Mouse (Mus musculus): ENCODE data around the gene Mis18a. TPM values are rescaled to one million over a fixed set of nuclear protein-coding genes. Genes with fewer than 3 reads are reported as not detected.

Gene Mis18a
- polyA plus RNA-seq, 1 experiment from 2014 or later = 25.8 TPM

- ATAC-seq (ENCODE audit: low FRiP score) = no peak
- H3K36me3 ChIP-seq (replicated peaks; ENCODE audit: control insufficient read depth, insufficient read depth) = no peaks in the 10 kb centered on the region
These were observed 33.6 kb downstream of the Mis18a start for GRCm38 (mm10) chr16:90693625-90694024.

DNA sequence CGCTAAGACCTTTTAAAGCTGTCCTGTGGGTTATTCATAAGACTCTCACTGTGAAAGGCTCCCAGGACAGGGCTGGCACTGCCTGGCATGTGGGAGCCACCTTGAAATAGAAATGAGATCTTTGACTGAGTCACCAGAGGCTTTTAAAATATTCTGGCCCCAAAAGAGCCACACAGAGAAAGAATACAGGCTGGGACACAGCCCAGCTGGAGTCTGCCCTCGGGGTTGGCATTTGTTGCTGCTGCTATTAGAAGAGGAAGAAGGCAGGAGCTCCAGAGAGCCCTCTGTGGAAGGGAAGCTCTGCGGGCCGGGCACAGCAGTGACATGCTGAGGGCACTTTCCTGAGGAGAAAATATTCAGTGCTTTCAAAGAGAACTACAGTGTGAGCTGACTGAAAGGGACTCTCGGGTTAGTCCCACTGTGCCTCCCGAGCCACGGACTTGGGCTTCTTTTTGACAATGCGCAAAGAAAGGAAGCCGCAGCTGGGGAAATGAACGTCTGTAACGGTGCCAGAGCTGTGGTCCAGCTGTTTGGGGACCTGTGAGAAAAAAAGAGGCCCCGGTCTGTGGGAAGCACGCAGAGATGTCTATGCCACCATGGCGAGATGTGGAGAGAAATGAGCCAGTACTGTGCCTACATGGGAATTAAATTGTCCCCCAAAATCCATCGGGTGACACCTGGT, 34.4 kb downstream of the Mis18a start:
- ATAC-seq (ENCODE audit: low FRiP score) (peak; percentile 64; the same call in 1 of the 2 replicates), DNase-seq (ENCODE audit: low spot score) (no peak)
- Histone ChIP-seq H3K27me3 (ENCODE audit: control insufficient read depth, insufficient read depth, low read length) (no peaks in the 10 kb centered on the region), H3K4me1 (replicated peaks; ENCODE audit: control insufficient read depth, insufficient read depth, low read length) (0 out of 2 replicates have a peak, but pooled peaks cover 3% of the 10 kb centered on the region), H3K27ac (no peak overlapping the region), H3K4me3 (replicated peaks; ENCODE audit: low read length) (no peak overlapping the region), H3K4me2 (replicated peaks) (no peak overlapping the region), H3K9me3 (ENCODE audit: control insufficient read depth, low read length) (no peaks in the 10 kb centered on the region), H3K36me3 (replicated peaks; ENCODE audit: control insufficient read depth, insufficient read depth) (no peaks in the 10 kb centered on the region), H3K9ac (no peak overlapping the region)
- WGBS = 55% methylated on average over 15 of the region's 15 CpGs

More at GRCm38 (mm10) chr16:90693625-90694024, 33.6 kb downstream of the Mis18a start:
- Histone ChIP-seq H3K4me2 (replicated peaks) (no peak overlapping the region), H3K9ac (no peak overlapping the region), H3K4me1 (replicated peaks; ENCODE audit: control insufficient read depth, insufficient read depth, low read length) (0 out of 2 replicates have a peak, but pooled peaks cover 3% of the 10 kb centered on the region), H3K4me3 (replicated peaks; ENCODE audit: low read length) (no peak overlapping the region), H3K9me3 (ENCODE audit: control insufficient read depth, low read length) (no peaks in the 10 kb centered on the region), H3K27ac (no peak overlapping the region), H3K27me3 (ENCODE audit: control insufficient read depth, insufficient read depth, low read length) (no peaks in the 10 kb centered on the region)
- WGBS = 94% methylated on average over 5 of the region's 5 CpGs
- DNase-seq (ENCODE audit: low spot score) = no peak

GRCm38 (mm10) chr16:90687687-90688263, 39.4 kb downstream of the Mis18a start:
- Histone ChIP-seq H3K36me3 (replicated peaks; ENCODE audit: control insufficient read depth, insufficient read depth) (no peaks in the 10 kb centered on the region), H3K9me3 (ENCODE audit: control insufficient read depth, low read length) (no peaks in the 10 kb centered on the region), H3K4me1 (replicated peaks; ENCODE audit: control insufficient read depth, insufficient read depth, low read length) (0 out of 2 replicates have a peak, but pooled peaks cover 4% of the 10 kb centered on the region), H3K4me2 (replicated peaks) (no peak overlapping the region), H3K27me3 (ENCODE audit: control insufficient read depth, insufficient read depth, low read length) (no peaks in the 10 kb centered on the region), H3K27ac (no peak overlapping the region), H3K4me3 (replicated peaks; ENCODE audit: low read length) (no peak overlapping the region), H3K9ac (no peak overlapping the region)
- 72% methylated on average over 12 of the region's 12 CpGs for WGBS
- no peak for ATAC-seq (ENCODE audit: low FRiP score)
- DNase-seq (ENCODE audit: low spot score) = no peak

DNA sequence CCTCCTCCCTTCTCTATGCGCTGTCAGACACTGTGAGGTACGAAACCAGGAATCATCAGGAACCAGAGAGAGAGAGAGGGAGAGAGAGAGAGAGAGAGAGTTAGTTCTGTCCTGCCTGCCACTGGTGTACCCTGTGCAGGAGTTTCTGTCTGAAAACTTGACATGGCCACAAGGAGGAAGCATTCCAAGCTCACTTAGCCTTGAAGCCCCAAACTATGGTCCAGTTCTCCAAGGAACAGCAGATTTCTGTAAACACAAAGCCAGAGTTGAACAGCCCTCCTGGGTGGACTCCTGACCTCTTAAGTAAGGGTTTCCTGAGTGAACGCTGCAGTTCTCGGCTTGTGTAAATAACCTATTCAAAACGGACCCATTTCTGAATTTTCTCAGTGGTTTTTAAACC, 40.2 kb downstream of the Mis18a start:
- no peak for ATAC-seq (ENCODE audit: low FRiP score)
- Histone ChIP-seq H3K9ac (no peak overlapping the region), H3K27me3 (ENCODE audit: control insufficient read depth, insufficient read depth, low read length) (no peaks in the 10 kb centered on the region), H3K4me2 (replicated peaks) (no peak overlapping the region), H3K36me3 (replicated peaks; ENCODE audit: control insufficient read depth, insufficient read depth) (no peaks in the 10 kb centered on the region), H3K9me3 (ENCODE audit: control insufficient read depth, low read length) (no peaks in the 10 kb centered on the region), H3K27ac (no peak overlapping the region), H3K4me1 (replicated peaks; ENCODE audit: control insufficient read depth, insufficient read depth, low read length) (0 out of 2 replicates have a peak, but pooled peaks cover 4% of the 10 kb centered on the region), H3K4me3 (replicated peaks; ENCODE audit: low read length) (no peak overlapping the region)
- 65% methylated on average over 5 of the region's 5 CpGs for WGBS
- DNase-seq (ENCODE audit: low spot score) = no peak

DNA sequence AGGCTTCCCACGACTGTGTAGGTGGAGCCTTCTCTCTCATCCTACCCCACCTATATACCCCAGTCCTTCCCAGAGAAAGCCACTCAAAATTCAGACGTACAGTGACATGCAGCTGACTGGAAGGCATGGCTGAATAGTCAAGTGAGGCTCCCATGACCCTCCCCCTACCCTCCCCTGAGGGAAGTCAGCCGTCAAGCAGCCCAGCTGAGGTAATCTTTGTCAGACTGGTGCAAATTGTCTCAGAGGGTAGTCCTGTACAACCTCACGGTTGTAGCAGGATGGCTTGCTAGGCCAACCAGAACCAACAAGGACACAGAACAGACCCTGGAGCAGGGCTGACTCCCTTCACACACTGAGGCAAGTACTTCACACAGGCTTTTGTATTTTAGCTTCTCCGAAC, 43.1 kb downstream of the Mis18a start:
- ATAC-seq (ENCODE audit: low FRiP score) = no peak
- no peak for DNase-seq (ENCODE audit: low spot score)
- H3K27me3 ChIP-seq (ENCODE audit: control insufficient read depth, insufficient read depth, low read length) = no peaks in the 10 kb centered on the region
- H3K9ac ChIP-seq = no peak overlapping the region
- H3K4me3 ChIP-seq (replicated peaks; ENCODE audit: low read length) = no peak overlapping the region
- H3K27ac ChIP-seq = no peak overlapping the region
- 54% methylated on average over 5 of the region's 5 CpGs for WGBS
- H3K4me2 ChIP-seq (replicated peaks) = no peak overlapping the region
- H3K4me1 ChIP-seq (replicated peaks; ENCODE audit: control insufficient read depth, insufficient read depth, low read length) = 0 out of 2 replicates have a peak, but pooled peaks cover 4% of the 10 kb centered on the region
- H3K9me3 ChIP-seq (ENCODE audit: control insufficient read depth, low read length) = no peaks in the 10 kb centered on the region
- no peaks in the 10 kb centered on the region for H3K36me3 ChIP-seq (replicated peaks; ENCODE audit: control insufficient read depth, insufficient read depth)

- H3K9me3 ChIP-seq (ENCODE audit: control insufficient read depth, low read length) = 0 out of 2 replicates have a peak, but pooled peaks cover 4% of the 10 kb centered on the region
- H3K9ac ChIP-seq = no peak overlapping the region
- DNase-seq (ENCODE audit: low spot score) (no peak), ATAC-seq (ENCODE audit: low FRiP score) (no peak)
- WGBS = 91% methylated on average over 16 of the region's 16 CpGs
- no peak overlapping the region for H3K27ac ChIP-seq
- H3K4me1 ChIP-seq (replicated peaks; ENCODE audit: control insufficient read depth, insufficient read depth, low read length) = 0 out of 2 replicates have a peak, but pooled peaks cover 4% of the 10 kb centered on the region
- H3K36me3 ChIP-seq (replicated peaks; ENCODE audit: control insufficient read depth, insufficient read depth) = no peaks in the 10 kb centered on the region
- no peaks in the 10 kb centered on the region for H3K27me3 ChIP-seq (ENCODE audit: control insufficient read depth, insufficient read depth, low read length)
- H3K4me2 ChIP-seq (replicated peaks) = no peak overlapping the region
- no peak overlapping the region for H3K4me3 ChIP-seq (replicated peaks; ENCODE audit: low read length)
These were observed 47.2 kb downstream of the Mis18a start for GRCm38 (mm10) chr16:90679984-90680383.

DNA sequence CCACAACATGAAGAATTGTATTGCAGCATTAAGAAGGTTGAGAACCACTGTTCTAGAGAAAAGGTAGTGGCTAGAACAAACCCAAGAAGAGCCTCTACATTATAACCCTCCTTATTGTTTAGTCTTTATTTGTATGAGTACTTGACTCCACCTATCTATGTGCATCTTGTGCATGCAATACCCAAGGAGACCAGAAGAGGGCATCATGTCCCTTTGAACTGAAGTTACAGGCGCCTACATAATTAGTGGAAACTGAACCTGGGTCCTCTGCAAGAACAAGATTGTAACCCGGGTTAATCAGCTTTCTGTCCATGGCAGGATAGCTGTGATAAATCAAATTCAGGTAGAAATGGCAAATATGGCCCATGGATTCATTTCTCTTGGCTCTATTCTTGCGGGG, 48.4 kb downstream of the Mis18a start:
- WGBS = 94% methylated on average over 3 of the region's 3 CpGs
- no peak overlapping the region for H3K27ac ChIP-seq
- ATAC-seq (ENCODE audit: low FRiP score) (no peak), DNase-seq (ENCODE audit: low spot score) (no peak)
- 0 out of 2 replicates have a peak, but pooled peaks cover 4% of the 10 kb centered on the region for H3K9me3 ChIP-seq (ENCODE audit: control insufficient read depth, low read length)
- no peaks in the 10 kb centered on the region for H3K4me1 ChIP-seq (replicated peaks; ENCODE audit: control insufficient read depth, insufficient read depth, low read length)
- H3K9ac ChIP-seq = no peak overlapping the region
- H3K27me3 ChIP-seq (ENCODE audit: control insufficient read depth, insufficient read depth, low read length) = no peaks in the 10 kb centered on the region
- H3K4me3 ChIP-seq (replicated peaks; ENCODE audit: low read length) = no peak overlapping the region
- no peak overlapping the region for H3K4me2 ChIP-seq (replicated peaks)
- H3K36me3 ChIP-seq (replicated peaks; ENCODE audit: control insufficient read depth, insufficient read depth) = no peaks in the 10 kb centered on the region

DNA sequence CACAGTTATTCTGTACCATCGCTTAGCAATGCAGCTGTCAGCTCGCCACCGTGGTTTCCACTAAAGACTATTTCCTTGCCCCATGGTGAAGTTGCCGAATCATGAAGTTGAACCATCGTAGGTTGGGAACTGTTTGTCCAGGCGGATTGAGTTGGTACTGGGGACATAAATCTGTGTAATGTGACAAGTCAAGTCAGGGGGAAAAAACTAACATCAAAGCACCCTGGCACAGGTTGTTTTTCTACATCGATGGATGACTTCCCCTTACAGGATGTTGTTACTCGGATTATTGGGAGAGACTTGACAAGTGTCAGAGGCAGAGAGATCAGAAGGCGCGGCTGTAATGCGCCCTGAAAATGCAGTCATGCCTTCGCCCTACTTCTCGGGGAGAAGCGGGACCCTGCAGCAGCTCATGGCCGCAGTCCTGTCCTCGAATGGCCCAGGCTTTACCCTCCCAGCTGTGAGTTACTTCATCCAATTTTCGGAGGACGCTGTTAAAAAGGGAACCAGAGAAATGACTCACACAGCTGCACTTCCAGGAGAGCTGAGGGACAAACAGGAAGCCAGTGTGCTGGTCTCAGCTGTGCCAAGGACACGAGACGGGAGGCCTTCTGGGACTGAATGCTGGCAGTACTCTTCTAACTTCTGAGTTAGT, 50.2 kb downstream of the Mis18a start:
- WGBS = 86% methylated on average over 20 of the region's 20 CpGs
- DNase-seq (ENCODE audit: low spot score) = no peak

DNA sequence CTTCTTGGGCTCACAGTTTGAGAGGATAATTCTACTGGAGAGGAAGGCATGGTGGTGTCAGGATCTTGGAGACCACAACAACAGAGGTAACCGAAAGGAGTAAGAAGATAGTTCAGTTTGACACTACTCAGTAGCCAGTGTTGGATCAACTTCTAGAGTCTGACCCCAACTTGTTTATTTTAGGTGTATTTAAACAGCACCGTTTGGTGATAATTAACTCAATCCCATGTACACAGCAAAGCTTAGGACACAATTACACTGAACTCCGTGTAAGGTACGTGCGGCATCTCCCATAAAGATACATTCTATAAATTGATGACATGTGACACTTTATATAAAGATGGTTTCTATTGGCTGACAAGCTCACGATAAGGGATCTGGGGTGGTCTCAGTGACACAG, 52.6 kb downstream of the Mis18a start:
- H3K4me2 ChIP-seq (replicated peaks) = no peak overlapping the region
- WGBS = 99% methylated on average over 6 of the region's 6 CpGs
- ATAC-seq (ENCODE audit: low FRiP score) = no peak

More for the DNA sequence above, 50.2 kb downstream of the Mis18a start:
- Histone ChIP-seq H3K4me2 (replicated peaks) (no peak overlapping the region), H3K27ac (no peak overlapping the region), H3K4me1 (replicated peaks; ENCODE audit: control insufficient read depth, insufficient read depth, low read length) (no peaks in the 10 kb centered on the region), H3K9ac (no peak overlapping the region), H3K36me3 (replicated peaks; ENCODE audit: control insufficient read depth, insufficient read depth) (no peaks in the 10 kb centered on the region), H3K4me3 (replicated peaks; ENCODE audit: low read length) (no peak overlapping the region), H3K27me3 (ENCODE audit: control insufficient read depth, insufficient read depth, low read length) (no peaks in the 10 kb centered on the region), H3K9me3 (ENCODE audit: control insufficient read depth, low read length) (0 out of 2 replicates have a peak, but pooled peaks cover 4% of the 10 kb centered on the region)
- no peak for ATAC-seq (ENCODE audit: low FRiP score)

More for the DNA sequence above, 52.6 kb downstream of the Mis18a start:
- 0 out of 2 replicates have a peak, but pooled peaks cover 4% of the 10 kb centered on the region for H3K9me3 ChIP-seq (ENCODE audit: control insufficient read depth, low read length)
- H3K4me1 ChIP-seq (replicated peaks; ENCODE audit: control insufficient read depth, insufficient read depth, low read length) = no peaks in the 10 kb centered on the region
- H3K27me3 ChIP-seq (ENCODE audit: control insufficient read depth, insufficient read depth, low read length) = no peaks in the 10 kb centered on the region
- no peak for DNase-seq (ENCODE audit: low spot score)
- H3K36me3 ChIP-seq (replicated peaks; ENCODE audit: control insufficient read depth, insufficient read depth) = no peaks in the 10 kb centered on the region
- H3K27ac ChIP-seq = no peak overlapping the region
- H3K9ac ChIP-seq = no peak overlapping the region
- no peak overlapping the region for H3K4me3 ChIP-seq (replicated peaks; ENCODE audit: low read length)

Data from hindbrain, embryonic 14.5 days (tissue).